Mouse (Mus musculus): ENCODE results near the gene Slco2b1.

Slco2b1 gene

DNA sequence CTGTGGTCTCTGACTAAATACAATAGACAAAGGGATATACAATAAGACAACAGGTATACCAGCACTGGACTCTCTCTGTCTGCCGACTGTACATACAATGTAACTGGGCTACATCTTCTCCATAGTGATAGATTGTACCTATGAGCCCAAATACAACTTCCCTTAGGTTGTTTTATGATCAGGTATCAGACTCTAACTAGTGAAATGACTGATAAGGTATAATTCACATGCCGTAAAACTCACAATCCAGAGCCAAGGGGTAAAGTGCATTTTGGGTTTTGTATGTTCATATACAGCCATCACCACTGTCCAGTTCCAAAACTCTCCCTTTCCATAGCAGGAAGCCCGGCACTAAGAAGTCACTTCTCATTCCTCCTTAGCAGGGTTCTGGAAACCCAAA, 17.8 kb downstream of the Slco2b1 start:
- no peak for DNase-seq (ENCODE audit: low spot score)

DNA sequence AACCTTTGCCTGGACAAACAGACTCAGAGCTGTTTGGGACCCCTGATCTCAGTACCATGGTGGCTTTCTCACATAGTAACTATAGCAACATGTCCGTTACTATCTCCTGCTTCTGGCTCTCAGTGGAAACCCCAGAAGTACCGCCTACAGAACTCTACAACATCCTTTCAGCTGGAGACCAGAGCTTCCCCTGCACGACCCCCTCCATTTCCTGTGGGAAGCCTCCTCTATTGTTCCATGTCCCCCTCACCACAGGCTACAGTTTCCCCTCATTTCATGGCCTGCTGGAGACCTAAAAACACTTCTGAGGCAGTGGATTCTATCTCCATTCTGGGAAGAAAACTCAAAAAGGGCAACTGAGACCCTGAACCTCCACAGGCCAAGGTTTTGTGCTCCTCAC, 18.7 kb downstream of the Slco2b1 start:
- DNase-seq (ENCODE audit: low spot score): no peak

DNA sequence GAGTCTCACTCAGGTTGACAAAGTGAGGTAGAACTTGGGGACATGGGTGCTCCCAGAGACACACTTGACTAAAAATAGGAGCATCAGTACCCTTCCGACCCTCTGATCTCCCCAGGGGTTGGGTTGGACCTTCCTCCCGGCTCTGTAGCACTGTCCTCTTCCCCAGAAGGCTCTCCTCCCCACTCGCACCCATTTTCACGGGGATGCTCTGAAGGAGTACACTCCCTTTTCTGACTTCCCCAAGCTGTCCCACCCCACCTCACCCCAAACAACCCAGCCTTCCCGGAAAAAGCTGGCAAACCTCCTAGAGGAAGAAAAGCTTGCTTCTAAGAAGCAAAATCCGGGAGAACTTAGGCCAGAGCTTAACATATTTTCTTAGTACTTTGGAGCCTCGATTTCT, 20.3 kb downstream of the Slco2b1 start:
- no peak for DNase-seq (ENCODE audit: low spot score)

DNA sequence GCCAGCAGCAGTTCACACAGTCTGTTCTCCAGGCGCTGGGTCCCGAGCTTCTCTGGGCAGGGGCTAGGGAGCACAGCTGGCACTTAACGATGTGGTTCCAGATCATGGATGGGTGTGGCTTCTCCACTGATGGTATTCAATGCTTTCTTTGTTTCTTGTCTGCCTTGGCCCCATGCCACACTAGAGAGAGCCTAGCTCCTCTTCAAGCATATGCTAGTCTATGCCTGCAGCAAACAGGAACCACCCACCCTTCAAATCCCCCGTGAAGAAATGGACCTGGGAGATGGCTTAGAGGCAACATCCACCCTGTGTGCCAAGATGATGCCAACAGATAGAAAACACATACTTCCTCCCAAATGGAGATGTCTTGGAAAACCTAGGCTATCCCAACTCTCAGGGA, 27.1 kb downstream of the Slco2b1 start:
- DNase-seq (ENCODE audit: low spot score): no peak

DNA sequence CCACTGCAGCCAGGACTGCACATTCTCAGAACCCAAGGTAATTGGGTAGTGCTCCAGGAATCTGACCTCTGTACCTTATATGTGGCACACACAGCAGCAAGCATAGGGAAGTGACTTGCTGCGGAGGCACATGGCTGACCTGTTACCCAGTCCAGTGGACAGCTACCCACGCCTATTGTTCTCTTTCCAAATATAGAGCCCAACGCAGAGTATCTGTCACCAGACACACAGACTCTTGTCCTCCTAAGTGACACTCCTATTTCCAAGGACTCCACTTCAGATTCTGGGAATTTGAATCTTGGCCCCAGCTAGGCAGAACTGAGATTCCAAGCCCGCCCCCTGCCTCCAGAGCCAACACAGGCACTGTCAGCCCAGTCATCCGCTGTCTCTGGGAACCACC, 30.4 kb downstream of the Slco2b1 start:
- no peak for DNase-seq (ENCODE audit: low spot score)

DNA sequence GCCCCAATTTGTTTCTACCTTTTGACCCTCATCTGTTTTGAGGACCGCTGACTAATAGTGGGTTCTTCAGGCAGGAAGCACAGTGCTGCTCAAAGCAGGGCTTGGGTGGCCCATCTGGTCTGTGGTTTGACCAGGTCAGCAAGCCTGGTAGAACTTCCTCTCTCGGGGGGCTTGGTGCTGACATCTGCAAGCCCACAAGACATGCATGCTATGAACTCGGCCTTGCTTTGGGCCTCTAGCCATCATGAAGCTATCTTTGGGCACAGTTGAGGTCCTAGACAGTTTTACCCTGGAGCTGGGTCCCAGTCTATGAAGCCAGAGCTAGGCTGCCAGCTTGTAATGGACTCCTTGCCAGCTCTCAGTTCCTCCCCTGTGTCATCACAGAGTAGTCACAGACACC, 36.2 kb downstream of the Slco2b1 start:
- DNase-seq (ENCODE audit: low spot score): no peak

DNA sequence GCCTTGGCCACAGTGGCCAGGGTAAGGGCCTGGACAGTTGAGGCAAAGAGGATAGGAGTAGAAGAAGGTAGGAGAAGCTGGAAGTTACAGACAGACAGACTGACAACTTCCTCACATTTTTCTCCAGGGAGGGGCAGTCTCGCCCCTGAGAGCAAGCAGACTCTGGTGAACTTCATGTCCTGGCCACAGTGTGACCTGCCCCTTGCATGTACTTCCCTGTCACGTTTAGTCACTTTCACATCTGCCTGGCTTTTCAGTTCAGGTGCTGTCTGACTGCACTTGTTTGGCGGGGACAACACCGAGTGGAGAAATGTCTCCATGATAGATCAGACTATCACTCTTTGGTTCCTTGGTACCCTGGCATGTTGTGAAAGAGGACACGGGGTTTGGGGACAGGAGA, 36.9 kb downstream of the Slco2b1 start:
- no peak for DNase-seq (ENCODE audit: low spot score)

DNA sequence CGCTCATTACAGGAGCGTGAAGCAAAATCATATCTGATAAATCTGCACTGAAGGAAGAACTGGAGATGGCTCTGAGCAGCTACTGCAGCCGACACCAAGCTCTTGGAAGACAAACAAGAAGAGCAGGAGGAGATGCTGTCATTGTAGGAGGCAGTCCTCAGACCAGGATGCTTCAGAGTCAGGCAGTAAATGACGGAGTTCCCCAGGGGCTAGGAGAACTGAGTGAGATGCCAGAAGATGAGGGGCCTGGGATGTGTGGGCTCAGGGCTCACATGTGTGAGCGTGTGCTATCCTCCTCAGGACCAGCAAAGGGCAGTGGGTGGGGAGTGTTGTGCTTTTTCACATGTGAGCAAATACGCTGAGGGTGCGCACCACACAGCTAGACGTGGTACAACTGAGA, 38.0 kb downstream of the Slco2b1 start:
- DNase-seq (ENCODE audit: low spot score): no peak

DNA sequence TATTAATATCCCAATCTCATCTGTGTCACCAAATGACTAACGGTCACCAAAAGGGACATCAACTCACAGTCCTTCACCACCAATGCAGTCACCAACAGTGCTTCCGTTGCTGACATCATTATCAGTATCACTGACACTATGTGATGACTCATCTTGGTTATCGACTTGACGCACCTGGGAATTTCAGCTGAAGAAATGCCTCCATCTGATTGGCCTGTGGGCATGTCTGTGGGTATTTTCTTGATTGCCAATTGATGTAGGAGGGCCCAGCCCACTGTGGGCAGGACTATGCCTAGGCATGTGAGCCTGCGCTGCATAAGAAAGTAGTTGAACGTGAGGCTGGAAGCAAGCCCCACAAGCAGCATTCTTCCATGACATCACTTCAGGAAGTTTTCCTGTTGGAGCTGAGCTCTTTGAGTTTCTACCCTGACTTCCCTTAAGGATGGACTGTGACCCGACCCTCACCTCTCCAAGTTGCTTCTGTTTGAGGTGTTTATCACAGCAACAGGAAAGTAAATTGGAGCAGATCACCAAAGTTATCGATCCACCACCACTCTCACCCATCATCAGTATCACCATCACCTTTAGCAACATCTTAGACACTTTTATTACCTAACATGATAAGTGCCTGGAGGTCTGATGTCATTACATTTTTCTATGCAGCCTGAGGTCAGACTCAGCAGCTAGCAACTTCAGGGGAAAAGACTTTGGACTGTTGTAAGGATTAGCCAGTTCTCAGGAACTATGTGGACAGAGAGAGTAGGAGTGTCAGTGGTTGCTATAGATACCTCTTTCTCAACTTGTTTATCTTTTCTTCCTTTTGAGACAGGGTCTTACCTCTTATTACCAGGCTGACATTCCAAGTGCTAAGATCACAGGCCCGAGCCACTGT, 39.4 kb downstream of the Slco2b1 start:
- no peak for DNase-seq (ENCODE audit: low spot score)

DNA sequence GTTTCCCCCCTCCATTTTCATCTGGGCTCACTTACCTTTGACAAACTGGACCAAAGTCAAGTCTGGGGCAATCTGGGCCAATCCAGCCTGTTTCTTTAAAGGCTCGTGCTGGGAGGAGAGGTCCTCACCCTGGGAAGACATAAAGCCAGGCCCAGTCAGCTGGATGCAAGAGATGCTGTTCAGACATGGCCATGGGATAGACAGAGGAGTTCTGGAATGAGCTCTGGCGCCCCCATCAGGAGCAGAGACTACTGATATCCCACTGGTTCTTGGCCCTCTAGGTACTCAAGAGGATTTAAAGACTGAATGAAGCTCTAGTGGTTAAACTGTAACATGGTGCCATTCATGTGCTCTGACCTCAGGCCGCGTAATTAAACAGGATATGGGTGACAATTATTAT, 40.2 kb downstream of the Slco2b1 start:
- no peak for DNase-seq (ENCODE audit: low spot score)

DNA sequence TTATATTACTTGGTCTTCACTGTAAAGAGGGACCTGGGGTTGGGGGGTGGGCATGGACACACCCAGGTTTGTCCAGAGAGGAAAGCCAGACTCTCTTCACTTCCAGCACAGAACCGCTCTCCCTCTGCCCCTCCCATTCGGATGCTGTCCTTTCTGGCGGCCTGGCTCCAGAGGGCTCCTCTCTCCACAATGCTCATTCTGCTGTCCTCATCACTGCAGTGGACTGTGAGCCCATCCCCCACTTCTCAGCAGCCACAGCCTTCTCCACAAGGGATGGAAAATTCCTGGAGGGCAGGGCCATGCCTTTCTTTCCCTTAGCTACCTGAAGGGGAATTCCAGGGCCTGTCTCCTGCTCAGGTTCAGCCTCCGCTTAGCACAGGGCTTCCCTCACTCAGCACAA, 42.3 kb downstream of the Slco2b1 start:
- DNase-seq (ENCODE audit: low spot score): peak; percentile 37

DNA sequence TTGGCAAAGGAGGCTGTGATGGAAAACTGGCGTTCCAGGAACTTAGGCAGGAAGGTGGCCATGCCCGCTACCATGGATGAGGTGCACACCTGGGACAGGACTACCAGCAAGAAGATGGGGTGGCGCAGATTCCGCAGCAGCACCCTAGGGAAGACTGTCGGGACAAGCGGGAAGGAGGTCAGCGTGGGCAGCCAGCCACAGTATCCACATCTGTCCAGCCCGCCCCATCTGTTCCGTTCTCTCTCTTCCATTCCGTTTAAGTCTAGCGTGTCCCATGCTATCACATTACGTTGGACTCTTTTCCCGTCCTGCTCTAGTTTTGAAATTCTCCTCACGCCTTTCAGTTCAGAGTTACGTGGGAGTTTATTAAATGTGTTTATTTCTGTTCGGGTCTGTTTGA, 44.0 kb downstream of the Slco2b1 start:
- no peak for DNase-seq (ENCODE audit: low spot score)

DNA sequence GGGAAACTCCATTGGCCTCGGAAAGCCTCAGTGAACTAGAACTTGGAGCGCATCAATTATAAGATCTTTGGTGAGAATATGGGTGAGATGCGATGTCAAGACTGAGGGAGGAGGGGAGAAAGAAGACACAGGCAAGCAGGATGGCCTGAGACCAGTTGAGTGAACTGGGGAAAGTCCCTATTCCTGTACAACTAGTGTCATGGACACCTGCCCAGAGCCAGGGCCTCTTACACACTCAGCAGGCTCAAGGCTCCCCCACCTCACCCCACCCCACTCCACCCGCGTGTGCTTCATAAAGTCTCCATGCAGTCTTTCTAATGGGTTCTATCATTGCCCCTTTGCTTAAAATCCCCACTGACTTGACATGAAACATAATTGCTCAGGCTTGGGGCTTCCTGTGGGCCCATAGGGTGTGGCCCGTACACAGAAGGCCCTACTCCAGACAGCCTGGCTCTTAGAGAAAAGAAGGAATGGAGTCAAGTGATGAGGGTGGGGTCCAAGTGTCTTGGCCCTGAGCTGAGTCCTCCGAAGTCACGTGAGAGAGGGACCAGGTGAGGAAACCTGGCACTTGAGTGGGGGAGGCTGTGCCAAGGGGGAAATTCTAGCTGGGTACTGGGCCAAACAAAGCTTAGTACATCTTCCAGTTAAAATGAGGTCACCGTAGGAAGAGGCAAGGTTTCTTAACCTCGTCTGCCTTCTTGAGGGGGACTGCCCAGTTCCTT, 45.2 kb downstream of the Slco2b1 start:
- no peak for DNase-seq (ENCODE audit: low spot score)

DNA sequence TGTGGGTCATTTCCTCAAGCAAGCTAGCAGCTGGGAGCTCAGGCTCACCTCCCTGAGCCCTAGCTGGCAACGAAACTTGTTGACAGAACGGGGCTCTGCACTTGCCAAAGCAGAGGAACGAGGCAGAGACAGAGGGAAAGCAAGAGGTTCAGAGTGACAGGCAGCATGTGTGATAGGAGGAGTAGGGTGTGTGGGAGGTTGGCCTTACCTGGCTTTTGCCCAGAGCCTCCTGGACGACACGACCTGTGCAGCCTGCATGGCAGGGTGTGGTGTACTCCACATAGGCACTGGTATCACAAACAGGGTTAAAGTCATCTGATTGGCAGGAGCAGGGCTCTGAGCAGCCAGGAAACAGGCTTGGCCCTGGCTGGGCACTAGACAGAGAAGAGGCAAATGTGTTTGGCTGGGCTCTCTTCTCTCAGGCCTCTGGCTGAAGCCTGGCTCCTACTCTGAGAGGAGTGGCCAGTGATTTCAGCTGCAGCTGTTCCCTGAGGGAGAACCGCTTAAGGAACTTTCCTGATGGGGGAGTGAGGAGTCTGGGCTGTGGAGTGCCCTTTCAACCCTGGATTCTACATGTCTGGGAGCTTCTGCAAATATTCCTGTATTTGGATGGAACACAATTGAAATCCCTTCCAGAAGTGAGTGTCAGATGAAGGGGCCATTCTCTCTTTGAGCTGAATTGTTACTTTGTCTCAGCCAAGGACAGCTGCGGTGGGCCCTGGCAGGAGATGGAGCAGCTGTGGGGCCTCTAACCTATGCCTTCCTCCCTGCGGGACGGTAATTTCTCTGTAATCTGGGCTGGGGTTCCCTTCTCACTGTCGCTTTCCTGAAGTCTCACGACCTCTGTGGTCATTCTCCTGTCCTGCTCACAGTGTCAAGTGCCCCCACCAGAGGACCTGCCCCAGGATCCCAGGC, 46.3 kb downstream of the Slco2b1 start:
- DNase-seq (ENCODE audit: low spot score): peak; percentile 38

DNA sequence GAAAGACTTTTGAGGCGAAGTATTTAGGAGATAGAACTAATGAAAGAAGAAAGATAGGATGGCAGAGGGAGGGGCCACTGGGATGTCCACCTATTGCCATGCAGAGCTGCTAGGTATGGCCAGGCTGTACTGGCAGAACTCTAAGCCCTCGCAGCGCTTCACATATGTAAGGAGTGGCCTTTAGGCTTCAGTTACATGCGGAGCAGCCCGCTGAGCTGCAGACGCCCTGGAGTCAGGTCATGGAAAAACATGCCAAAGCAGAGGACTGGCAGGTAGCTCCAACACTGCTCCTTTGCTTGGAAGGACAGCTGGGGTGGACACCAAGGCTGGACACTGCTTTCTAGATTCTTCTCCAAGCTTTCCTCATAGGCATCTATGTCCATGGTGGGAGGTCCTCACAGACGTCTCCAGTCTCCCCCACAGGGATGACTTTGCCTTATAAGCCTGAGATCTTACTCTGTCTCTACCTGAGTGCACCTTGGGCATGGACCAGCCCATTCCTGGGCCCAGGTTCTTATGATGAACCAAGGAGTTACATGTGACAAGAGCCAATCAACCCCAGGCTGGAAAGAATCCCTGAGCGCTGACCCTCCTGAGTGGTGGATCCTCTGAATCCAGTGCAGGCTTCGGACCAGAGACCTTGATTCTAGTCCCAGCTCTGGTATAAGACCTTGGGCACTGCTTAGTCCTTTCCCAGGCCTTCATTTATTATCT, 47.5 kb downstream of the Slco2b1 start:
- DNase-seq (ENCODE audit: low spot score): no peak

DNA sequence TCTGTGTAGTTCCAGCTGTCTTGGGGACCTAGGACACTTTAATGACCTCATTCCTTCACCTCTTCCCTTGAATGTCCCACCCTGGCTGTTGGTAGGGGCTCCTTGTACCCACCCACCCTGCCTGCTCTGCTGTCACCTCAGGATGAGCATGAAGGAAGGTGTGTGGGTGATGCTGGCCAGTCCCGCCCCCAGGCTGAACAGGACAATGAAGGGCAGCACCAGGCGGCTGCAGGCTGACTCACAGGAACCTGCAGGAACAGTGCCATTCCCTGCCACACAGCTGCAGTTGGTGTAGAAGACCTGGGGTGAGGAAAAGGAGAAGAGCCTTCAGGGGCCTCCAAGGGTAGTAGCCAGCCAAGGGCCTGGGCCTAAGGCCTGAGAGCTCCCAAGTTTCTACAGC, 48.8 kb downstream of the Slco2b1 start:
- DNase-seq (ENCODE audit: low spot score): no peak

DNA sequence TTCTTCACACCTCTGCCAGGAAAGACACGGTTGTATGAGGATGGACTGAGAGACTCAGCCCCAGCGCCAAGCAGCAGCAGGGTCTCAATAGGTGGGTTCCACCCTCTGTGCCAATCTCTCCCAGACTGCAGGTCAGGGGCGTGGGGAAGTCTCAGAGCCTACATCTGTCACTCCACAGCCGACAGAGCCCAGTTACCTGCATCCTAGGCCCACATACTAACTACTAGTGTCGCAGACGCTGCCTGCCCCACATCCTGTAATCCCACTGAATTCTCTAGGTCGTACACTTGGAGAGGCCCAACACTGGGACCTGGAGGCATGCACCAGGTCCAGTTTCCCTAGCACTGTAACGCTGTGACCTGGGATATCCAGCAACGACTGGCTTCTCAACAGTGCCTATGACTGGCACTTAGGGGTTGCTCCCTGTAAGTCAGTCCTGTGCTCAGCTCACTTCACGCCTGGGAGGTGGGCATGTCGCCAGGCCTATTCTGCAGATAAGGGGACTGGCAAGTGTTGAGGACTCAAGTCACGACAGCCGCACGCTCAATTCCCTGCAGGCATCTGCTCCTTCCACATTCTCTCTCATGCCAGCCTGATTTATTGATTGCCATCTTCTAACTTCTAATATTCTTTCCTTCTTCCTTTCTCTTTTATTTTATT, 49.4 kb downstream of the Slco2b1 start:
- no peak for DNase-seq (ENCODE audit: low spot score)

DNA sequence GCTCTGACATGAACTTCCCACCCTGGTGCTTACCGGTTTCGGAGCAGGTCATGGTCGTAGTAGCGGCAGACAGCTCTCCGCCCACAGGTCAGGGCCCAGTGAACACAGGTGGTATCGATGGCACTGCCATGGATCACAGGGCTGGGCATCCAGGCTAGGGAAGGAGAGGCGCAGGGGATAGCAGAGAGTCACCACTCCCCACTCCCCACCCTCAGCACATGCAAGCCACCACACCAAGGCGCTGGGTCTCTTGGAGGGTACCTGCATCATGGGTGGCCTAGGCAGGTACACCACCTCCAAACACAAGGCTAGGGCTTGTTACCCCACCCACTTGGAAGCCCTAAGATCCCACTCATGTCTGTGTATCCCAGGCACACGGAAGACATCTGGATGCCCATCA, 50.1 kb downstream of the Slco2b1 start:
- no peak for DNase-seq (ENCODE audit: low spot score)

DNA sequence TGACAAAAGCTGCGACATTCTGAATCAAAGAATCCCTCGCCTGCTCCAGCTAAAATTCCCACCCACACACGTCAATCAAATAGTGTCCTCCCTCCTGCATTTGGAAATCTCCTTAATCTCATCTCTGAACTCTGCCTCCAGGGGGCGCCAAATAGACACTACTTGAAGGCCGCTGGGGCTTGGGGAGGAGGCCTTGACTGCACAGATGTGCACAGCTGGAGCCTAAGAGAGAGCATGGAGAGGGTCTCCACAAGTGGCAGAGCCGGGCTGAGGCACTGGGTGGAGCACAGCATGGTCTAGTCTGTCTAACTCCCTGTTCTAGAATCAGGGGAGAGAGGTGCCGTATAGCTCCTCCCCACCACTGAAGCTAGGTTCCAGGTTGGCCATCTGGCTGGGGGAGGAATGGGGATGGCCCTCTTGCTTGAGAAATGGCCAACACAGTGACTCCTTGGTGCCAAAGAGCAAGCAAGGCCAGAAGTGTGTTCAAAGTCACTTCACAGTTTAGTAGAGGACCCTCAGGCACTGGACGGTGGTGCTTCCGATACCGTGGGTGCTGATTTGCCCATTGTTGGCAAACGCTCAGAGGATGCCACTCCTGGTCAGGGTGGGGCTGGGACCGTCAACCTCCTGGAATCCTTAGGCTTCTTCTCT, 51.6 kb downstream of the Slco2b1 start:
- peak; percentile 91 for DNase-seq (ENCODE audit: low spot score)

DNA sequence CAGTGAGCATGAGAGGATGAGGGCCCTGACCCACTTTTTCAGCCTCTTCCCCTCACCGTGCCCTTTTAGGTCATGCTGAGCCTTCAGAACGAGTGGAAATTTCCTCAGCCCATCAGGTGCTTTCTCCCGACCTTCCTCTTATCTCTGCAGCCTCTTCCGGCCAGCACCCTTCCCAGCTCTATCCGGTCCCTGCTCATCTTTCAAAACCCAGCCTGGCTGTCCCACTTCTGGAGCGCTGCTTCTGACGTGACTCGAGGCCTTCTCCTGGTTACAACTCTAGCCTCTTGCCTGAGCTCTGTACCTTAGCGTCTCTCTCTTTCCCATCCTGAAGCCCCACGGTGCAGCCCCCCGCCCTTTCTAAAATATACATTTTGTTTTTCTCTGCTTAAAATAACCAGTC, 56.9 kb downstream of the Slco2b1 start:
- no peak for DNase-seq (ENCODE audit: low spot score)

DNA sequence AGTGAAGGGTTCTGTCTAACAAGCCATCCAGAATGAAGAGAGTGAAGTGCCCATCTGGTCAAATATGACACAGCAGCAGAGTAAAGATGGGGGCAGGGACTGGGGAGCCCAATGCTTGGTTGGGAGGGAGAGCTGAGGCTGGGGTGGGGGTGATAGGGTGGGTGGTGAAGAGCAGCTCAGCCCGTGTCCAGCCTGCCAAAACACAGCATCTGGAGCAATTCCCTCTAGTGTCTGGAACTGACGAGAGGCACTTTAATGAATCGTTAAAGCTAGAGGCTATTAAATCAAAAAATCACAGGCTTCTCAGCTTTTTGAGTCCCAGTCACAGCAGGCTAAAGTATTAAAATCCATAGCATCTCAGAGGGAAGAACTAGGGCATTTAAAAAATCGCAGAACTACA, 61.6 kb downstream of the Slco2b1 start:
- DNase-seq (ENCODE audit: low spot score): no peak

Data from embryo, embryonic 10.5 days (tissue).